Mouse (Mus musculus) brain, embryonic 14.5 days (tissue): Measurements from ENCODE around the gene Defb28.

Source experiments
- CTCF ChIP-seq: fragments of 200-500 bp; IDR thresholded peaks from 2 replicates; pipeline ENCODE4 v1.5.1; 2012; ENCODE audit warnings: inconsistent platforms, mild to moderate bottlenecking, moderate library complexity, borderline replicate concordance; ENCODE audit not compliant: insufficient read depth, insufficient read length; ENCODE audit errors: extremely low read depth
- POLR2A ChIP-seq: fragments of 200-500 bp; IDR thresholded peaks from 2 replicates; pipeline ENCODE4 v1.6.1; 2012; ENCODE audit warnings: mild to moderate bottlenecking, inconsistent platforms, borderline replicate concordance; ENCODE audit not compliant: poor library complexity, insufficient read depth, insufficient read length, severe bottlenecking; ENCODE audit errors: extremely low read depth

- TF ChIP-seq POLR2A (no peak), CTCF (no peak)
These were observed 25.4 kb downstream of the Defb28 start for GRCm38 (mm10) chr2:152543478-152543877.
